Mouse (Mus musculus) heart, adult 2 months (tissue): ENCODE results near the gene Map7d1. TPM values are rescaled to one million over a fixed set of nuclear protein-coding genes. Genes with fewer than 3 reads are reported as not detected.

ENCODE experiments used
- DNase-seq, 2 experiments: peaks; one replicate each; pipeline ENCODE4 v3.0.0; 2021
- H3K27ac ChIP-seq: fragments of 200-600 bp; 2 replicates; pipeline ENCODE4 v1.8.1; 2022
- H3K27me3 ChIP-seq: fragments of 200-500 bp; 2 replicates; pipeline ENCODE4 v1.6.1; 2012; ENCODE audit warnings: mild to moderate bottlenecking, low read length, inconsistent platforms, mixed read lengths; ENCODE audit not compliant: control insufficient read depth, insufficient read depth
- H3K36me3 ChIP-seq: fragments of 200-500 bp; 2 replicates; pipeline ENCODE4 v1.6.1; 2012; ENCODE audit warnings: low read length, inconsistent platforms; ENCODE audit not compliant: control insufficient read depth, insufficient read depth
- H3K4me1 ChIP-seq: fragments of 200-500 bp; 2 replicates; pipeline ENCODE4 v1.6.1; 2011; ENCODE audit warnings: low read length; ENCODE audit not compliant: control insufficient read depth, insufficient read depth
- H3K4me3 ChIP-seq: fragments of 200-600 bp; 2 replicates; pipeline ENCODE4 v1.8.1; 2022
- H3K79me2 ChIP-seq: fragments of 200-500 bp; replicated peaks from 2 replicates; pipeline ENCODE4 v1.6.1; 2012; ENCODE audit warnings: mild to moderate bottlenecking, inconsistent platforms, low read length, moderate library complexity, mixed read lengths; ENCODE audit not compliant: control insufficient read depth, insufficient read depth
- H3K9ac ChIP-seq: fragments of 200-500 bp; 2 replicates; pipeline ENCODE4 v1.6.1; 2012; ENCODE audit warnings: low read depth, mild to moderate bottlenecking, control low read depth, inconsistent platforms, low read length, mixed read lengths
- CTCF ChIP-seq: fragments of 200-600 bp; IDR thresholded peaks from 2 replicates; pipeline ENCODE4 v1.8.1; 2022; ENCODE audit warnings: antibody characterized with exemption, mild to moderate bottlenecking, moderate library complexity
- EP300 ChIP-seq: fragments of 200-500 bp; IDR thresholded peaks from 2 replicates; pipeline ENCODE4 v1.6.1; 2011; ENCODE audit warnings: low read depth, low read length, control low read depth; ENCODE audit not compliant: insufficient read depth
- POLR2A ChIP-seq: fragments of 200-500 bp; IDR thresholded peaks from 2 replicates; pipeline ENCODE4 v1.6.1; 2011; ENCODE audit warnings: mild to moderate bottlenecking, low read depth, low read length, control low read depth; ENCODE audit not compliant: insufficient read depth
- WGBS: fragments of 180-500 bp; shearing (Covaris S2); methylation state at CpG from one replicate; pipeline ENCODE4 v1.1.7; 2018; 5-methylcytosine and 5-hydroxymethylcytosine counted together
- intact Hi-C: fragments of 180-260 bp; cut with DNase I; formaldehyde crosslinking; loops from one replicate; pipeline ENCODE4 v1.15.1; 2025
- polyA plus RNA-seq: library from polyadenylated mRNA; depleted of rRNA; stranded (reverse); fragments of >200 nt; gene quantifications from 2 replicates; pipeline ENCODE4 v1.2.3, GENCODE M21; 2012
- total RNA-seq, 2 experiments: library from RNA; stranded (reverse); gene quantifications; 2 replicates each; pipeline ENCODE4 v1.2.3; 2021

The Map7d1 gene
- total and polyA plus RNA-seq, 3 experiments, result 161 to 267 (median 253) TPM

DNA sequence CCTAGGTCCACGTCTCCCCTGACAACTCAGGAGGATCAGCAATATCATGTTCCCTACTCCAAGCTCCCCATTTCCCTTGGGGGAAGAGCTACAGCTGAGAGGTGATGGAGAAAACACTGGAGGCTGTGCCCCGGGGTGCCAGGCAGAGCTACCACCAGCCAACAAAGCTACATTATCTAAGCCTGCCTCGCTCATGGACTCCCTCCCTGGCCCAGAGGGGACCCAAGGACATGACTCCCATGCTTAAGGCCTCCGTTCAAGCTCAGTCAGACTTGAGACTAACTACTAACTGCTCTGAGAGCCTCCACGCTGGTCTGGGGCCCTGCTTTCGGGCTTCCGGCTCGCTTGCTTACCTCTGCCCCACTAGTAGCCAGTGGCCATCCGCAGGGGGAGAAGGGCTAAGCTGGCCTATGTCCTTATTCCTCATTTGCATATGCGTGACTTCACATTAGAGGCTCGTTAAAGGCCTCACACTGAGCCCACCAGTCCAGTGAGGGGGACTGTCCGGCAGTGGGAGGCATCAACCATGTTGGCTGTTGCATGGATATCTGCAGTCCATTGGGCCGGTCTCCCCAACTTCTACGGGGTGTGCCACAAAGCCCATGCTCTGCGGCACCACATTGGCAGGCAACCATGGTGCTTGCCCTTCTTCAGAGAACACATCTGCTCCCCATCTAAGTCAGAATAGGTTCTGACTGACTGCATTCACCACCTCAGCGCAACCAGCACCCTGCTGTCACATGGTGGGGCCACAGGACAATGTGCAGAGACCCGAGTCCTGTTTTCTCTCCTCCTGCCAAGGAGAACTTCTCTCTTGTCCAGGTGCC, 3.5 kb downstream of the Map7d1 start:
- H3K79me2 ChIP-seq, result peaks cover 17% of the 10 kb centered on the region
- no peaks in the 10 kb centered on the region for H3K27me3 ChIP-seq
- H3K4me3 ChIP-seq, result peak overlapping the region; percentile 38
- DNase-seq, result peak in 1 of 2 experiments; percentile 55
- 30% methylated on average over 17 of the region's 17 CpGs for WGBS
- H3K4me1 ChIP-seq, result peaks cover 43% of the 10 kb centered on the region
- H3K36me3 ChIP-seq, result peaks cover 9% of the 10 kb centered on the region
- no peak for TF ChIP-seq CTCF
- TF ChIP-seq POLR2A, result 0 out of 2 replicates have a peak, but pooled peaks have one; percentile 27
- TF ChIP-seq EP300, result 0 out of 2 replicates have a peak, but pooled peaks have one; percentile 33
- peak overlapping the region; percentile 100 for H3K27ac ChIP-seq
- intact Hi-C loops, result no loop called here
- peak overlapping the region; percentile 60 for H3K9ac ChIP-seq

DNA sequence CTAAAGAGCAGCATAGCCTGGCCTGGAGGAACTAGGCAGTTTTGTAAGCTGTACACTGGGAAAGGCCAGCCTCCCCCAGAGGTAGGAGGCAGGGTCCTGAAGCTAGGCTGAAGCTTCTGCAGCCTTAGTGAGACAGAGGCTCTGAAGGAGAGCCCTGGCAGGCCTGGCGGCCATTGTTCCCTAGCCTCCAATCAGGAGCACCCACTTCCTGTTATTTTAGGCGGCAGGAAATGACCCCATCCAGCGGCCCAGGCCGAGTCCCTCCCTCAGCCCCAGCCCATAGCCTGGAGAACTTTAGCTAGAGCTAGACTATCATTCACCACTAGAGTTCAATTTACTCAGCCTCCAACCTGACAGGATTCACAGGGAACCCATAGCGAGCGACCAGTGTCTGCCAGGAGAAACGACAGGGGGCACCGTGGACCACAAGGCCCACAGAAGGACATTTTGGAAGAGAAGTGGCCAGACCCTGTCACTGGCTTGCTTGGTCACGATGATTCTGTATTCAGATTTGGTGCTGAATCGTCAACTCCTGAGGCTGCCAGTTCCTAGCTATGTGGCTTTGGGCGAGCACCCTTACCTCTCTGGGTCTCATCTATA, 4.4 kb downstream of the Map7d1 start:
- 17% methylated on average over 11 of the region's 11 CpGs for WGBS
- TF ChIP-seq EP300, result peak; percentile 76; the same call in 1 of the 2 replicates
- peak; percentile 41 for TF ChIP-seq CTCF
- peak; percentile 66 for TF ChIP-seq POLR2A
- Histone ChIP-seq H3K27me3 (no peaks in the 10 kb centered on the region), H3K36me3 (peaks cover 9% of the 10 kb centered on the region), H3K9ac (peak overlapping the region; percentile 63), H3K27ac (peak overlapping the region; percentile 100), H3K4me3 (peak overlapping the region; percentile 38), H3K79me2 (peaks cover 19% of the 10 kb centered on the region), H3K4me1 (peaks cover 40% of the 10 kb centered on the region)
- intact Hi-C loops, result no loop called here
- peak; percentile 76 to 82 for DNase-seq

DNA sequence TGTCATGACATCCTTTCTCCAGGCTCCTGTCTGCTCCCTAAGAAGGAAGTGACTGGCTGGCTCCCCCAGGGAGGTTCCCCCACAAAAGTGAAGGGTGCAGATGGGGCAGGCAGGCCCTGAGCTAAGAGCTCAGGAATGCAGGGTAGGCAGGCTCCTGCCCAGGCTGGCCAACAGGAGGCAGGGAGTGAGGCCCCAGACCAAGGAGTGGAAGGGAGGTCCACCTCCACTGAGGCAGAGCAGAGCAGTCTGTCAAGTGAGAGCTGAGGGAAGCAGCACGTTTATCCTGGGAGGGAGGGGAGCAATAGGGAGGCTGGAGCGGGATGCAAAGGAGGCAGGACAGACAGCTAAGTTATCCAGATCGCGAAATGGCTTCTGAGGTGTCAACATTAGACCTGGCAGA, 5.5 kb downstream of the Map7d1 start:
- H3K4me3 ChIP-seq, result no peak overlapping the region
- no peak for DNase-seq
- no peaks in the 10 kb centered on the region for H3K27me3 ChIP-seq
- 21% methylated on average over 4 of the region's 4 CpGs for WGBS
- peak overlapping the region; percentile 6 for H3K9ac ChIP-seq
- peaks cover 19% of the 10 kb centered on the region for H3K79me2 ChIP-seq
- peaks cover 42% of the 10 kb centered on the region for H3K4me1 ChIP-seq
- no peak for TF ChIP-seq CTCF
- no peak for TF ChIP-seq EP300
- H3K27ac ChIP-seq, result peak overlapping the region; percentile 100
- H3K36me3 ChIP-seq, result peaks cover 9% of the 10 kb centered on the region
- intact Hi-C loops, result no loop called here

DNA sequence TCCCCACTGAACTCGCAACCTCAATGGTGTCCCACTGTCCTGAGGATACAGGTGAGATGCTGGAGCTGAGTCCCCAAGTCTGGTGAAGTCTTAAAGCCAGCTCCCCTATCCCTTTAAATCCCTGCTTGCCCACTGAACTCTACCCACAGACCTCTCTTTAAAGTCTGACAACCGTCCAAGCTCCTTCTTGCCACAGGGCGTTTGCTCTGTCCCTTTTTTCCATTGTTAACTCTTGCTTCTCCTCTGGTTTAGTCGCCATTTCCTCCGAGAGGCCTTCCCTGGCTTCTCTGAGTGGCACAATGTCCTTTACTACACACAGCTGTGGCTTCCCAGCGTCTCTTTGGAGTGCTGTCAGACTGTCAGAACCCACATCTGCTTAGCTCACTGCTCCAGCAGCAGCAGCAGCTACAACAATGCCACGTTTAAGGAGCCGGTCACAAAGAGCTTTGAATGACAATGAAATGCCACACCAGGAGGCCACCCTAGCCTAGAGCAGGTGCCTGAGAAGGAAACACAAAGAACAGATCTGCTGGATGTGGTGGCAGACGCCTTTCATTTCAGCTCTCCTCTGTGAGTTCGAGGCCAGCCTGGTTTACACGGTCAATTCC, 7.8 kb downstream of the Map7d1 start:
- Histone ChIP-seq H3K79me2 (peaks cover 18% of the 10 kb centered on the region), H3K27ac (peak overlapping the region; percentile 47), H3K36me3 (peaks cover 7% of the 10 kb centered on the region), H3K27me3 (no peaks in the 10 kb centered on the region), H3K9ac (peak overlapping the region; percentile 40; the same call in 1 of the 2 replicates), H3K4me3 (no peak overlapping the region), H3K4me1 (peaks cover 40% of the 10 kb centered on the region)
- 19% methylated on average over 11 of the region's 11 CpGs for WGBS
- intact Hi-C loops, result no loop called here
- no peak for DNase-seq
- no peak for TF ChIP-seq CTCF
- TF ChIP-seq EP300, result no peak

DNA sequence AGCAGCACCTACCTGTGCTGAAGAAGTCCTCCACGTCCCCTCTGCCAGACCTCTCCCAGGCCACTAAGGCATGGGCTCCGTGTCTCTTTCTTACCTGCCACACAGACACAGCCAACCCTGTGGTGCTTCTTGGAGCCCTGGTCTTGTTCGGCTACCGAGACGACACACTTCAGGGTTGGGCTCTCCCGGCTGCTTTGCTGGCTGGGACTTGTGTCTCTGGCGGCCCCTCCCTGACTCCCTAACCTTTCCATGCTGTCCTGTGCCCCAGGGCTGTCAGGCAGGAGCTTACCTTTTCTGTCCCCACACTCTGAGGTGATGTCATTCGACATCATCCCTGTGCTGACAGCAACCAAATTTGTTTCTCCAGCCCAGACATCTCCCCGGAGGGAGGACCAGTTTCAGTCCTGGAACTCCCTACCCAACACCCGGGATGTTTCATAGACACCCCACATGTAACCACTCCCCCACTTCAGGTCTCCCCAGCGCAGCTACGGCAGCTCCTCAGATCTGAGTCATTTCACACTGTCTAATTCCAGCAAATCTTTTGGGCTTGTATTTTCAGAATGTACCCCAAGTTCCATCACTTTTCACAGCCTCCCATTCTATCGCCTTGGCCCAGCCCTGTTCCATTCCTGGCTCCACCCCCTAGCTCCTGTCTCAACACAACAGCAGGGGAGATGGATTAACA, 9.8 kb downstream of the Map7d1 start:
- peak in 1 of 2 experiments; percentile 27 for DNase-seq
- Histone ChIP-seq H3K27ac (0 out of 2 replicates have a peak overlapping the region, but pooled peaks have one; percentile 17), H3K27me3 (no peaks in the 10 kb centered on the region), H3K36me3 (peaks cover 7% of the 10 kb centered on the region), H3K79me2 (peaks cover 13% of the 10 kb centered on the region), H3K4me1 (peaks cover 32% of the 10 kb centered on the region), H3K4me3 (no peak overlapping the region), H3K9ac (no peak overlapping the region)
- WGBS, result 46% methylated on average over 13 of the region's 13 CpGs
- TF ChIP-seq CTCF, result no peak
- intact Hi-C loops, result no loop called here
